Mouse (Mus musculus) megakaryocyte, embryonic 14.5 days (primary cell): ENCODE measurements around the gene Cracr2b. TPM values are rescaled to one million over a fixed set of nuclear protein-coding genes. Genes with fewer than 3 reads are reported as not detected.

Experiments
- H3K27me3 ChIP-seq: replicated peaks from 2 replicates; pipeline ENCODE3; 2012; ENCODE audit warnings: inconsistent platforms
- H3K36me3 ChIP-seq: replicated peaks from 2 replicates; pipeline ENCODE3; 2012; ENCODE audit warnings: low read length, inconsistent platforms, mixed read lengths
- H3K4me1 ChIP-seq: 2 replicates; pipeline ENCODE4 v1.6.1; 2012; ENCODE audit warnings: inconsistent platforms
- H3K4me3 ChIP-seq: replicated peaks from 2 replicates; pipeline ENCODE3; 2012; ENCODE audit warnings: moderate library complexity, mild to moderate bottlenecking, inconsistent platforms
- H3K9me3 ChIP-seq: 2 replicates; pipeline ENCODE4 v1.6.1; 2012; ENCODE audit warnings: inconsistent platforms
- FLI1 ChIP-seq: IDR thresholded peaks from 2 replicates; pipeline ENCODE4 v1.6.1; 2012; ENCODE audit warnings: low read length, inconsistent platforms, mixed read lengths
- GATA1 ChIP-seq: IDR thresholded peaks from 3 replicates; pipeline ENCODE4 v1.6.1; 2012; ENCODE audit warnings: mixed read lengths, low read length, inconsistent platforms, borderline replicate concordance
- polyA plus RNA-seq: library from polyadenylated mRNA; stranded (reverse); fragments of >175 nt; gene quantifications from 2 replicates; pipeline ENCODE4 v1.2.3, GENCODE M21; 2012; ENCODE audit warnings: low replicate concordance; ENCODE audit not compliant: insufficient read depth

Cracr2b gene
- polyA plus RNA-seq, 1 experiment: 29.4 TPM

GRCm38 (mm10) chr7:141454967-141455551, 5.8 kb upstream of the Cracr2b start, which contains the start of gene Pnpla2:
TSS of gene Pnpla2 (plus strand) at chr7:141455198.
- peaks cover 79% of the 10 kb centered on the region for H3K4me1 ChIP-seq
- no peaks in the 10 kb centered on the region for H3K9me3 ChIP-seq
- no peaks in the 10 kb centered on the region for H3K27me3 ChIP-seq
- peaks cover 60% of the 10 kb centered on the region for H3K36me3 ChIP-seq
- TF ChIP-seq GATA1: no peak
- TF ChIP-seq FLI1: no peak
- peak within 1 kb of the TSS; percentile 100 for H3K4me3 ChIP-seq

- Histone ChIP-seq H3K4me3 (peak overlapping the region; percentile 100), H3K9me3 (no peaks in the 10 kb centered on the region), H3K4me1 (peaks cover 79% of the 10 kb centered on the region), H3K27me3 (peaks cover 1% of the 10 kb centered on the region), H3K36me3 (peaks cover 60% of the 10 kb centered on the region)
- TF ChIP-seq FLI1: no peak
- no peak for TF ChIP-seq GATA1
These were observed 5.1 kb upstream of the Cracr2b start for GRCm38 (mm10) chr7:141455610-141456314.

GRCm38 (mm10) chr7:141456739-141457138, 4.2 kb upstream of the Cracr2b start:
- no peaks in the 10 kb centered on the region for H3K9me3 ChIP-seq
- H3K27me3 ChIP-seq: peaks cover 8% of the 10 kb centered on the region
- peaks cover 81% of the 10 kb centered on the region for H3K4me1 ChIP-seq
- peak overlapping the region; percentile 100 for H3K4me3 ChIP-seq
- peaks cover 53% of the 10 kb centered on the region for H3K36me3 ChIP-seq
- TF ChIP-seq GATA1 (no peak), FLI1 (no peak)

GRCm38 (mm10) chr7:141457236-141457635, 3.7 kb upstream of the Cracr2b start:
- TF ChIP-seq GATA1 (no peak), FLI1 (no peak)
- Histone ChIP-seq H3K36me3 (peaks cover 48% of the 10 kb centered on the region), H3K4me3 (peak overlapping the region; percentile 100)

GRCm38 (mm10) chr7:141457986-141458660, 2.8 kb upstream of the Cracr2b start:
- Histone ChIP-seq H3K36me3 (peaks cover 47% of the 10 kb centered on the region), H3K27me3 (peaks cover 17% of the 10 kb centered on the region), H3K4me1 (peaks cover 87% of the 10 kb centered on the region), H3K9me3 (no peaks in the 10 kb centered on the region), H3K4me3 (peak overlapping the region; percentile 26)
- TF ChIP-seq FLI1: no peak
- no peak for TF ChIP-seq GATA1

More at GRCm38 (mm10) chr7:141457236-141457635, 3.7 kb upstream of the Cracr2b start:
- no peaks in the 10 kb centered on the region for H3K9me3 ChIP-seq
- H3K4me1 ChIP-seq: peaks cover 81% of the 10 kb centered on the region
- H3K27me3 ChIP-seq: peaks cover 13% of the 10 kb centered on the region

- Histone ChIP-seq H3K9me3 (no peaks in the 10 kb centered on the region), H3K4me1 (peaks cover 87% of the 10 kb centered on the region), H3K4me3 (peak overlapping the region; percentile 14), H3K36me3 (peaks cover 52% of the 10 kb centered on the region), H3K27me3 (peaks cover 20% of the 10 kb centered on the region)
- no peak for TF ChIP-seq GATA1
- no peak for TF ChIP-seq FLI1
These were observed 2.2 kb upstream of the Cracr2b start for GRCm38 (mm10) chr7:141458661-141459060.

- H3K27me3 ChIP-seq: peaks cover 20% of the 10 kb centered on the region
- TF ChIP-seq GATA1: no peak
- no peak for TF ChIP-seq FLI1
These were observed 1.6 kb upstream of the Cracr2b start for GRCm38 (mm10) chr7:141459301-141459711.

GRCm38 (mm10) chr7:141460001-141460390, 898 bp upstream of the Cracr2b start:
- TF ChIP-seq FLI1 (no peak), GATA1 (no peak)
- peaks cover 20% of the 10 kb centered on the region for H3K27me3 ChIP-seq
- H3K4me1 ChIP-seq: peaks cover 90% of the 10 kb centered on the region
- peaks cover 63% of the 10 kb centered on the region for H3K36me3 ChIP-seq
- no peaks in the 10 kb centered on the region for H3K9me3 ChIP-seq
- H3K4me3 ChIP-seq: no peak overlapping the region

More at GRCm38 (mm10) chr7:141459301-141459711, 1.6 kb upstream of the Cracr2b start:
- H3K36me3 ChIP-seq: peaks cover 59% of the 10 kb centered on the region
- peaks cover 89% of the 10 kb centered on the region for H3K4me1 ChIP-seq
- H3K4me3 ChIP-seq: peak overlapping the region; percentile 17
- H3K9me3 ChIP-seq: no peaks in the 10 kb centered on the region

GRCm38 (mm10) chr7:141461521-141462332, 833 bp downstream of the Cracr2b start:
- H3K4me1 ChIP-seq: peaks cover 98% of the 10 kb centered on the region
- peaks cover 61% of the 10 kb centered on the region for H3K36me3 ChIP-seq
- TF ChIP-seq FLI1 (no peak), GATA1 (no peak)
- H3K27me3 ChIP-seq: peaks cover 20% of the 10 kb centered on the region
- H3K9me3 ChIP-seq: no peaks in the 10 kb centered on the region
- H3K4me3 ChIP-seq: peak overlapping the region; percentile 90
